Mouse (Mus musculus): Measurements from ENCODE around the gene Palm2. TPM values are rescaled to one million over a fixed set of nuclear protein-coding genes. Genes with fewer than 3 reads are reported as not detected.

Gene Palm2
- total RNA-seq, 2 experiments from 2014 or later = not detected

GRCm38 (mm10) chr4:57656388-57656787, 222.3 kb downstream of the Palm2 start:
- no peak for ATAC-seq (ENCODE audit: poor library complexity, severe bottlenecking)

- ATAC-seq (ENCODE audit: poor library complexity, severe bottlenecking) = no peak
These were observed 222.8 kb downstream of the Palm2 start for GRCm38 (mm10) chr4:57656861-57657260.

GRCm38 (mm10) chr4:57660470-57660869, 226.4 kb downstream of the Palm2 start:
- ATAC-seq (ENCODE audit: poor library complexity, severe bottlenecking) = no peak

- ATAC-seq (ENCODE audit: poor library complexity, severe bottlenecking) = no peak
These were observed 232.1 kb downstream of the Palm2 start for GRCm38 (mm10) chr4:57666101-57666500.

GRCm38 (mm10) chr4:57670813-57671469, 236.9 kb downstream of the Palm2 start:
- no peak for ATAC-seq (ENCODE audit: poor library complexity, severe bottlenecking)

GRCm38 (mm10) chr4:57672541-57672940, 238.5 kb downstream of the Palm2 start:
- no peak for ATAC-seq (ENCODE audit: poor library complexity, severe bottlenecking)

GRCm38 (mm10) chr4:57672996-57673906, 239.2 kb downstream of the Palm2 start:
- ATAC-seq (ENCODE audit: poor library complexity, severe bottlenecking) = peak; percentile 86

GRCm38 (mm10) chr4:57674351-57674750, 240.3 kb downstream of the Palm2 start:
- ATAC-seq (ENCODE audit: poor library complexity, severe bottlenecking) = no peak

- peak; percentile 47 for ATAC-seq (ENCODE audit: poor library complexity, severe bottlenecking)
These were observed 241.3 kb downstream of the Palm2 start for GRCm38 (mm10) chr4:57675387-57675786.

- no peak for ATAC-seq (ENCODE audit: poor library complexity, severe bottlenecking)
These were observed 243.9 kb downstream of the Palm2 start for GRCm38 (mm10) chr4:57677916-57678315.

- ATAC-seq (ENCODE audit: poor library complexity, severe bottlenecking) = no peak
These were observed 245.0 kb downstream of the Palm2 start for GRCm38 (mm10) chr4:57678991-57679457.

GRCm38 (mm10) chr4:57680186-57680585, 246.1 kb downstream of the Palm2 start:
- no peak for ATAC-seq (ENCODE audit: poor library complexity, severe bottlenecking)

- no peak for ATAC-seq (ENCODE audit: poor library complexity, severe bottlenecking)
These were observed 247.5 kb downstream of the Palm2 start for GRCm38 (mm10) chr4:57681511-57681910.

- ATAC-seq (ENCODE audit: poor library complexity, severe bottlenecking) = no peak
These were observed 248.3 kb downstream of the Palm2 start for GRCm38 (mm10) chr4:57682341-57682740.

GRCm38 (mm10) chr4:57682944-57683343, 248.9 kb downstream of the Palm2 start:
- no peak for ATAC-seq (ENCODE audit: poor library complexity, severe bottlenecking)

GRCm38 (mm10) chr4:57684676-57685215, 250.7 kb downstream of the Palm2 start:
- ATAC-seq (ENCODE audit: poor library complexity, severe bottlenecking) = no peak

- ATAC-seq (ENCODE audit: poor library complexity, severe bottlenecking) = no peak
These were observed 252.7 kb downstream of the Palm2 start for GRCm38 (mm10) chr4:57686736-57687135.

GRCm38 (mm10) chr4:57687583-57687982, 253.5 kb downstream of the Palm2 start:
- ATAC-seq (ENCODE audit: poor library complexity, severe bottlenecking) = no peak

- no peak for ATAC-seq (ENCODE audit: poor library complexity, severe bottlenecking)
These were observed 254.1 kb downstream of the Palm2 start for GRCm38 (mm10) chr4:57688131-57688530.

- no peak for ATAC-seq (ENCODE audit: poor library complexity, severe bottlenecking)
These were observed 256.0 kb downstream of the Palm2 start for GRCm38 (mm10) chr4:57690001-57690400.

- no peak for ATAC-seq (ENCODE audit: poor library complexity, severe bottlenecking)
These were observed 256.8 kb downstream of the Palm2 start for GRCm38 (mm10) chr4:57690805-57691204.
